Mouse (Mus musculus) heart, adult 2 months (tissue): ENCODE data around the gene Mcm8. TPM values are rescaled to one million over a fixed set of nuclear protein-coding genes. Genes with fewer than 3 reads are reported as not detected.

Experiments
- DNase-seq, 2 experiments: peaks; one replicate each; pipeline ENCODE4 v3.0.0; 2021
- H3K27ac ChIP-seq: fragments of 200-600 bp; 2 replicates; pipeline ENCODE4 v1.8.1; 2022
- H3K27me3 ChIP-seq: fragments of 200-500 bp; 2 replicates; pipeline ENCODE4 v1.6.1; 2012; ENCODE audit warnings: mild to moderate bottlenecking, low read length, inconsistent platforms, mixed read lengths; ENCODE audit not compliant: control insufficient read depth, insufficient read depth
- H3K36me3 ChIP-seq: fragments of 200-500 bp; 2 replicates; pipeline ENCODE4 v1.6.1; 2012; ENCODE audit warnings: low read length, inconsistent platforms; ENCODE audit not compliant: control insufficient read depth, insufficient read depth
- H3K4me1 ChIP-seq: fragments of 200-500 bp; 2 replicates; pipeline ENCODE4 v1.6.1; 2011; ENCODE audit warnings: low read length; ENCODE audit not compliant: control insufficient read depth, insufficient read depth
- H3K4me3 ChIP-seq: fragments of 200-600 bp; 2 replicates; pipeline ENCODE4 v1.8.1; 2022
- H3K79me2 ChIP-seq: fragments of 200-500 bp; replicated peaks from 2 replicates; pipeline ENCODE4 v1.6.1; 2012; ENCODE audit warnings: mild to moderate bottlenecking, inconsistent platforms, low read length, moderate library complexity, mixed read lengths; ENCODE audit not compliant: control insufficient read depth, insufficient read depth
- H3K9ac ChIP-seq: fragments of 200-500 bp; 2 replicates; pipeline ENCODE4 v1.6.1; 2012; ENCODE audit warnings: low read depth, mild to moderate bottlenecking, control low read depth, inconsistent platforms, low read length, mixed read lengths
- CTCF ChIP-seq: fragments of 200-600 bp; IDR thresholded peaks from 2 replicates; pipeline ENCODE4 v1.8.1; 2022; ENCODE audit warnings: antibody characterized with exemption, mild to moderate bottlenecking, moderate library complexity
- EP300 ChIP-seq: fragments of 200-500 bp; IDR thresholded peaks from 2 replicates; pipeline ENCODE4 v1.6.1; 2011; ENCODE audit warnings: low read depth, low read length, control low read depth; ENCODE audit not compliant: insufficient read depth
- POLR2A ChIP-seq: fragments of 200-500 bp; IDR thresholded peaks from 2 replicates; pipeline ENCODE4 v1.6.1; 2011; ENCODE audit warnings: mild to moderate bottlenecking, low read depth, low read length, control low read depth; ENCODE audit not compliant: insufficient read depth
- WGBS: fragments of 180-500 bp; shearing (Covaris S2); methylation state at CpG from one replicate; pipeline ENCODE4 v1.1.7; 2018; 5-methylcytosine and 5-hydroxymethylcytosine counted together
- intact Hi-C: fragments of 180-260 bp; cut with DNase I; formaldehyde crosslinking; loops from one replicate; pipeline ENCODE4 v1.15.1; 2025
- polyA plus RNA-seq: library from polyadenylated mRNA; depleted of rRNA; stranded (reverse); fragments of >200 nt; gene quantifications from 2 replicates; pipeline ENCODE4 v1.2.3, GENCODE M21; 2012
- total RNA-seq, 2 experiments: library from RNA; stranded (reverse); gene quantifications; 2 replicates each; pipeline ENCODE4 v1.2.3; 2021

Gene Mcm8
- total and polyA plus RNA-seq, 3 experiments: 0.82 to 2.8 (median 2.7) TPM

GRCm38 (mm10) chr2:132847581-132847980, 31.6 kb downstream of the Mcm8 start:
- no peak for TF ChIP-seq POLR2A
- no peak for TF ChIP-seq EP300
- no peak for TF ChIP-seq CTCF
- no peak for DNase-seq
- Histone ChIP-seq H3K27ac (no peak overlapping the region), H3K4me1 (peaks cover 7% of the 10 kb centered on the region), H3K36me3 (no peaks in the 10 kb centered on the region; the same call in 1 of the 2 replicates), H3K79me2 (peaks cover 3% of the 10 kb centered on the region; the same call in 1 of the 2 replicates), H3K27me3 (no peaks in the 10 kb centered on the region), H3K9ac (peak overlapping the region; percentile 58), H3K4me3 (peak overlapping the region; percentile 95)
- intact Hi-C loops: loop anchor here (10.0 kb wide), 1 partner anchor 1797 kb away; the partner anchor contains the start of gene Tmx4
- WGBS: 45% methylated on average over 7 of the region's 7 CpGs

GRCm38 (mm10) chr2:132848361-132848760, 32.4 kb downstream of the Mcm8 start:
- no peak for DNase-seq
- intact Hi-C loops: loop anchor here (2.0 to 10.0 kb wide), 2 partner anchors 332 to 1796 kb away; partner anchors contain the start of gene Tmx4
- Histone ChIP-seq H3K4me1 (peaks cover 7% of the 10 kb centered on the region), H3K36me3 (no peaks in the 10 kb centered on the region; the same call in 1 of the 2 replicates), H3K27ac (no peak overlapping the region), H3K79me2 (peaks cover 3% of the 10 kb centered on the region; the same call in 1 of the 2 replicates), H3K9ac (no peak overlapping the region), H3K4me3 (no peak overlapping the region), H3K27me3 (no peaks in the 10 kb centered on the region)
- WGBS: 91% methylated on average over 4 of the region's 4 CpGs
- TF ChIP-seq CTCF: no peak
- no peak for TF ChIP-seq EP300
- no peak for TF ChIP-seq POLR2A

DNA sequence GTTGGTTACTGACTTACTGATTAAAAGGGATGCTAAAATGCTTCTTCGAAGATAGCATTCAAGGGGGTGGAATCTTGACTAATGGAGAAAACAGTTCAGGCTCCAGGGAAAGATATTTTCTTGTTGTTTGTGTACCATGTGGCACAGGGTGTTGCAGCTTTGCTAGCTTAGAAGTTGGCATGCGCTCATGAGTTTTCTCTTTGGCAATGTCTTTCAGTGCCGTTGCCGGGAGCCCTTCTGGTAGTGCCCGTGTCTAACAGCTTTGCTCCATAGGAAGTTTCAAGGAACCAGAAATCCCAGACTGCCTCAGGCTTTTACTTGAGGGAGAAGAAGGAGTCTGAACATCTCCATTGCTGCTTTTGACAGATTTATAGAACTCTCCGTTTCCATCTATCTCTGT, 33.2 kb downstream of the Mcm8 start:
- H3K79me2 ChIP-seq: peaks cover 3% of the 10 kb centered on the region; the same call in 1 of the 2 replicates
- no peak overlapping the region for H3K4me3 ChIP-seq
- no peak for DNase-seq
- no peak for TF ChIP-seq POLR2A
- TF ChIP-seq EP300: no peak
- TF ChIP-seq CTCF: no peak
- no peaks in the 10 kb centered on the region for H3K27me3 ChIP-seq
- no peak overlapping the region for H3K9ac ChIP-seq
- H3K36me3 ChIP-seq: no peaks in the 10 kb centered on the region; the same call in 1 of the 2 replicates
- 87% methylated on average over 6 of the region's 6 CpGs for WGBS
- peaks cover 7% of the 10 kb centered on the region for H3K4me1 ChIP-seq
- no peak overlapping the region for H3K27ac ChIP-seq
- intact Hi-C loops: loop anchor here (2.0 to 10.0 kb wide), 2 partner anchors 332 to 1796 kb away; partner anchors contain the start of gene Tmx4

GRCm38 (mm10) chr2:132853051-132853450, 37.1 kb downstream of the Mcm8 start:
- H3K79me2 ChIP-seq: peaks cover 3% of the 10 kb centered on the region; the same call in 1 of the 2 replicates
- WGBS: 98% methylated on average over 1 of the region's 1 CpGs
- no peak overlapping the region for H3K9ac ChIP-seq
- H3K4me3 ChIP-seq: no peak overlapping the region
- no peak for DNase-seq
- no peaks in the 10 kb centered on the region; the same call in 1 of the 2 replicates for H3K36me3 ChIP-seq
- H3K27ac ChIP-seq: no peak overlapping the region
- no peaks in the 10 kb centered on the region for H3K27me3 ChIP-seq
- intact Hi-C loops: no loop called here
- TF ChIP-seq CTCF: no peak
- TF ChIP-seq EP300: no peak
- no peak for TF ChIP-seq POLR2A
- no peaks in the 10 kb centered on the region for H3K4me1 ChIP-seq

- H3K27me3 ChIP-seq: no peaks in the 10 kb centered on the region
- H3K9ac ChIP-seq: no peak overlapping the region
- no peak overlapping the region for H3K4me3 ChIP-seq
- H3K79me2 ChIP-seq: peaks cover 1% of the 10 kb centered on the region; the same call in 1 of the 2 replicates
- intact Hi-C loops: no loop called here
- peaks cover under 1% of the 10 kb centered on the region for H3K36me3 ChIP-seq
- H3K27ac ChIP-seq: no peak overlapping the region
- no peak for TF ChIP-seq EP300
- no peak for TF ChIP-seq POLR2A
- no peak for TF ChIP-seq CTCF
- DNase-seq: no peak
- WGBS: 49% methylated on average over 5 of the region's 5 CpGs
- no peaks in the 10 kb centered on the region for H3K4me1 ChIP-seq
Observed at GRCm38 (mm10) chr2:132856333-132856732, 40.4 kb downstream of the Mcm8 start.

GRCm38 (mm10) chr2:132860435-132860834, 44.5 kb downstream of the Mcm8 start:
- intact Hi-C loops: no loop called here
- TF ChIP-seq EP300: no peak
- peaks cover 1% of the 10 kb centered on the region; the same call in 1 of the 2 replicates for H3K79me2 ChIP-seq
- H3K4me1 ChIP-seq: no peaks in the 10 kb centered on the region; the same call in 1 of the 2 replicates
- no peaks in the 10 kb centered on the region for H3K27me3 ChIP-seq
- H3K27ac ChIP-seq: no peak overlapping the region
- no peak overlapping the region for H3K9ac ChIP-seq
- peaks cover 3% of the 10 kb centered on the region for H3K36me3 ChIP-seq
- DNase-seq: no peak
- no peak overlapping the region for H3K4me3 ChIP-seq
